Comparison of ENCODE assay signal across 15 mouse cellular contexts in genomic region chr7:123134876-123135275, GRCm38 (mm10). TPM values are rescaled to one million over a fixed set of nuclear protein-coding genes. Genes with fewer than 3 reads are reported as not detected.
DNase-seq lines count a peak whose midpoint lies in the region; ATAC-seq lines count a peak whose summit lies in the region.
"Had no signal": no experiment of that assay in that cellular context is flagged by ENCODE, and none has a peak within 500 bp of the region (broad histone marks: within the 10 kb centered on the region; RNA-seq: fewer than 3 reads in every experiment).

No protein-coding gene starts in this region.

- H3K4me2 ChIP-seq in hindbrain, embryonic 15.5 days, result no peak overlapping the region
- no peak overlapping the region for H3K4me2 ChIP-seq in hindbrain, embryonic 11.5 days (replicated peaks; ENCODE audit: low read depth, low read length)
- peak overlapping the region; percentile 4; the same call in 1 of the 2 replicates for H3K4me2 ChIP-seq in liver, embryonic 15.5 days
- H3K4me2 ChIP-seq: embryonic facial prominence, embryonic 13.5 days had no signal

- 0 out of 2 replicates have a peak overlapping the region, but pooled peaks have one; percentile 34 for H3K27ac ChIP-seq in hindbrain, embryonic 15.5 days (replicated peaks)
- H3K27ac ChIP-seq in hindbrain, embryonic 11.5 days (ENCODE audit: low read depth, low read length), result no peak overlapping the region
- H3K27ac ChIP-seq in liver, embryonic 15.5 days (replicated peaks), result no peak overlapping the region
- H3K27ac ChIP-seq: embryonic facial prominence, embryonic 13.5 days; heart, adult 2 months had no signal

- H3K9me3 ChIP-seq in hindbrain, embryonic 15.5 days, result no peaks in the 10 kb centered on the region
- H3K9me3 ChIP-seq in hindbrain, embryonic 11.5 days (ENCODE audit: control insufficient read depth, low read length), result no peaks in the 10 kb centered on the region
- H3K9me3 ChIP-seq in liver, embryonic 15.5 days (replicated peaks), result no peaks in the 10 kb centered on the region
- H3K9me3 ChIP-seq: embryonic facial prominence, embryonic 13.5 days had no signal

- no peak for ATAC-seq in hindbrain, embryonic 15.5 days (ENCODE audit: low FRiP score, low read depth)
- no peak for ATAC-seq in hindbrain, embryonic 11.5 days (ENCODE audit: low FRiP score)
- ATAC-seq in activated CD4-positive, CD25-positive, alpha-beta regulatory T cell, adult 4 months, result peak; percentile 50
- no peak for ATAC-seq in liver, embryonic 15.5 days (ENCODE audit: insufficient read depth)

- H3K9ac ChIP-seq in hindbrain, embryonic 15.5 days, result no peak overlapping the region
- H3K9ac ChIP-seq in hindbrain, embryonic 11.5 days (ENCODE audit: low read depth, low read length), result no peak overlapping the region
- no peak overlapping the region for H3K9ac ChIP-seq in liver, embryonic 15.5 days
- H3K9ac ChIP-seq: embryonic facial prominence, embryonic 13.5 days had no signal

- WGBS in hindbrain, embryonic 15.5 days, result 46% methylated on average over 2 of the region's 2 CpGs
- WGBS in hindbrain, embryonic 11.5 days, result 69% methylated on average over 2 of the region's 2 CpGs
- 59% methylated on average over 2 of the region's 2 CpGs for WGBS in liver, embryonic 15.5 days (ENCODE audit: insufficient replicate concordance)

- H3K27me3 ChIP-seq in hindbrain, embryonic 15.5 days, result no peaks in the 10 kb centered on the region
- no peaks in the 10 kb centered on the region for H3K27me3 ChIP-seq in hindbrain, embryonic 11.5 days (ENCODE audit: control insufficient read depth, insufficient read depth, low read length)
- H3K27me3 ChIP-seq in liver, embryonic 15.5 days, result no peaks in the 10 kb centered on the region
- H3K27me3 ChIP-seq: CH12.LX; embryonic facial prominence, embryonic 13.5 days had no signal

- H3K36me3 ChIP-seq in hindbrain, embryonic 15.5 days, result no peaks in the 10 kb centered on the region
- H3K36me3 ChIP-seq in hindbrain, embryonic 11.5 days (ENCODE audit: control insufficient read depth, insufficient read depth, low read length), result no peaks in the 10 kb centered on the region
- H3K36me3 ChIP-seq in liver, embryonic 15.5 days (replicated peaks), result peaks cover 50% of the 10 kb centered on the region

- DNase-seq in hindbrain, embryonic 11.5 days (ENCODE audit: low spot score), result no peak
- peak; percentile 58 for DNase-seq in CD4-positive helper T cell, adult 2 months (ENCODE audit: low read depth, low spot score)
- no peak for DNase-seq in right cerebral cortex, adult 18-20 months
- DNase-seq in frontal cortex, postnatal 36 days (ENCODE audit: low spot score in 2 of 2), result no peak
- DNase-seq: adrenal gland, postnatal 14 days; cerebellum, adult 11 months; heart, adult 2 months; heart, postnatal 4 days; kidney, postnatal 14 days; lung, adult 2 months had no signal

- peaks cover 49% of the 10 kb centered on the region for H3K4me1 ChIP-seq in hindbrain, embryonic 15.5 days (replicated peaks)
- no peaks in the 10 kb centered on the region for H3K4me1 ChIP-seq in hindbrain, embryonic 11.5 days (replicated peaks; ENCODE audit: control insufficient read depth, insufficient read depth, low read length)
- H3K4me1 ChIP-seq in liver, embryonic 15.5 days (replicated peaks), result peaks cover 57% of the 10 kb centered on the region

- no peak overlapping the region for H3K4me3 ChIP-seq in hindbrain, embryonic 15.5 days
- no peak overlapping the region for H3K4me3 ChIP-seq in hindbrain, embryonic 11.5 days (ENCODE audit: low read depth, low read length)
- no peak overlapping the region for H3K4me3 ChIP-seq in liver, embryonic 15.5 days (replicated peaks)
- H3K4me3 ChIP-seq: embryonic facial prominence, embryonic 13.5 days; heart, adult 2 months had no signal

RNA-seq across cellular contexts. Expression of gene Tnrc6a, which starts 11.2 kb away (rescaled TPM):
- polyA plus RNA-seq in hindbrain, embryonic 15.5 days (2015; fragmentation: Nextera tagmentation; extraction: Ambion mirVana), result 47.4 and 49.2 TPM in 2 replicates
- 44.0 and 61.3 TPM in 2 replicates for polyA plus RNA-seq in hindbrain, embryonic 11.5 days (2014; fragmentation: Nextera tagmentation; extraction: Ambion mirVana)
- 100 to 1,000 TPM in 1 of 2 experiments, 10 to 100 TPM in 1; 41.1 to 119 TPM for polyA plus RNA-seq in activated CD4-positive, CD25-positive, alpha-beta regulatory T cell, adult 4 months (2017; shearing (Covaris generic))
- 8.6 and 9.0 TPM in 2 replicates for polyA plus RNA-seq in liver, embryonic 15.5 days (2015; fragmentation: Nextera tagmentation; extraction: Ambion mirVana)
